ENCODE assay signal across 8 mouse cellular contexts in the genomic region with DNA sequence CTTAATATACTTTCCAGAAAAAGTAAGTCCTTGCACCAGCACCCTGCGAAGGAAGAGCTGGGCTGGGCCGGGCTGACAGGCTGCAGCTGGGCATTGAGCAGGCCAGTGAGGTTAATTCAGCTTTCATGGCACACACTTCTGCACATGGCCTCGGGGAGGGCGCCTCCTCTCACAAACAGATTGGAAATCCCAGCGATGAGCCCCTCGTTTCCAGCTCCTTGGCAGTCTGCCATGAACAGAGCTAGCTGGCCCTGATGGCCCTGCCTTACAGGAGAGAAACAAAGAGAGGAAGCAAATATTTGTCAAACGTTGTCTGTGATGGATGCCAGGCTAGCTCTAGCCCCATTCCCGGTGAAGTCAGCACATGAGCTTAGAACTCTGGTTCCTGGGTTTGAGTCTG.
A peak's percentile ranks its signal among the peaks of the same experiment; 100 is the strongest.
DNase-seq lines count a peak whose midpoint lies in the region; ATAC-seq and TF ChIP-seq lines count a peak whose summit lies in the region.

No protein-coding gene starts in this region.

- H3K27me3 ChIP-seq in cerebellum, adult 2 months (ENCODE audit: control insufficient read depth, insufficient read depth, low read length) = no peaks in the 10 kb centered on the region
- no peaks in the 10 kb centered on the region for H3K27me3 ChIP-seq in hindbrain, postnatal 0 days (ENCODE audit: insufficient read depth, low read length)

- H3K4me2 ChIP-seq in hindbrain, postnatal 0 days (ENCODE audit: low read depth, low read length) = no peak overlapping the region

- no peak for TF ChIP-seq POLR2A in cerebellum, adult 2 months (IDR thresholded peaks at IDR 0.05; ENCODE audit: borderline replicate concordance, insufficient read depth, low read length)

- no peak overlapping the region for H3K9ac ChIP-seq in hindbrain, postnatal 0 days (replicated peaks; ENCODE audit: low read length)

- TF ChIP-seq CTCF in cerebellum, adult 2 months (IDR thresholded peaks at IDR 0.05; ENCODE audit: borderline replicate concordance, insufficient read depth, low read depth, low read length) = no peak
- TF ChIP-seq CTCF in hindbrain, postnatal 0 days (IDR thresholded peaks at IDR 0.05; ENCODE audit: low read depth) = 0 out of 2 replicates have a peak, but pooled peaks have one; percentile 34

- no peak overlapping the region for H3K4me3 ChIP-seq in cerebellum, adult 2 months (replicated peaks; ENCODE audit: insufficient read depth, low read depth, low read length)
- no peak overlapping the region for H3K4me3 ChIP-seq in hindbrain, postnatal 0 days (ENCODE audit: low read length)

- no peak overlapping the region for H3K27ac ChIP-seq in cerebellum, adult 2 months (ENCODE audit: insufficient read depth, low read length)
- H3K27ac ChIP-seq in hindbrain, postnatal 0 days = peak overlapping the region; percentile 79

- H3K9me3 ChIP-seq in hindbrain, postnatal 0 days (ENCODE audit: low read length) = no peaks in the 10 kb centered on the region

- peak; percentile 24 to 45 for DNase-seq in cerebellum, adult 2 months
- DNase-seq in ovary, postnatal 36 days (ENCODE audit: low spot score) = peak; percentile 43
- no peak for DNase-seq in ovary, postnatal 10 days (ENCODE audit: low spot score)
- peak; percentile 94 for DNase-seq in hindbrain, postnatal 0 days (ENCODE audit: low spot score)
- peak; percentile 84 for DNase-seq in lung, postnatal 36 days
- no peak for DNase-seq in adipocyte (ENCODE audit: low spot score)
- no peak for DNase-seq in spleen, adult 18-20 months

- WGBS in cerebellum, adult 2 months = 44% methylated on average over 8 of the region's 8 CpGs
- WGBS in hindbrain, postnatal 0 days = 9% methylated on average over 8 of the region's 8 CpGs

- peaks cover 7% of the 10 kb centered on the region for H3K4me1 ChIP-seq in cerebellum, adult 2 months (ENCODE audit: control insufficient read depth, insufficient read depth, low read length)
- H3K4me1 ChIP-seq in hindbrain, postnatal 0 days (ENCODE audit: insufficient read depth, low read length) = peaks cover 15% of the 10 kb centered on the region

- no peak for ATAC-seq in cerebellum, adult (ENCODE audit: insufficient number of reproducible peaks, low FRiP score, low TSS enrichment)
- peak; percentile 78 for ATAC-seq in hindbrain, postnatal 0 days

- H3K36me3 ChIP-seq in hindbrain, postnatal 0 days (ENCODE audit: insufficient read depth, low read length) = no peaks in the 10 kb centered on the region

Comparison
In these comparisons a context has a peak if more than half of its experiments do, and no peak if none do; other contexts are left out.
1. DNase-seq: peak in cerebellum, adult 2 months (2 of 2), ovary, postnatal 36 days (single experiment), hindbrain, postnatal 0 days (single experiment) and lung, postnatal 36 days (single experiment); none in ovary, postnatal 10 days (single experiment), adipocyte (single experiment) and spleen, adult 18-20 months (0 of 2).